Mouse (Mus musculus) forebrain, postnatal 0 days (tissue): ENCODE measurements around the gene Ap1s3. TPM values are rescaled to one million over a fixed set of nuclear protein-coding genes. Genes with fewer than 3 reads are reported as not detected.
A peak's percentile ranks its signal among the peaks of the same experiment; 100 is the strongest.

ENCODE experiments used
- ATAC-seq: fragments of 200-750 bp; cut with Nextera tagmentation; 2 replicates; pipeline ENCODE4 v1.8.0; 2017; ENCODE audit warnings: mild to moderate bottlenecking, moderate library complexity
- DNase-seq: peaks from one replicate; pipeline ENCODE4 v3.0.0-alpha.2; 2015
- H3K27ac ChIP-seq: fragments of 300-500 bp; sonication (generic); 2 replicates; pipeline ENCODE4 v1.5.1; 2014; ENCODE audit warnings: low read depth, mild to moderate bottlenecking, antibody characterized with exemption, low read length, moderate library complexity, mixed read lengths
- H3K27me3 ChIP-seq: fragments of 300-500 bp; sonication (generic); 2 replicates; pipeline ENCODE4 v1.6.1; 2014; ENCODE audit warnings: mild to moderate bottlenecking, low read length, mixed read lengths; ENCODE audit not compliant: insufficient read depth
- H3K36me3 ChIP-seq: fragments of 300-500 bp; sonication (generic); 2 replicates; pipeline ENCODE4 v1.6.1; 2014; ENCODE audit warnings: mild to moderate bottlenecking, moderate library complexity; ENCODE audit not compliant: insufficient read depth
- H3K4me1 ChIP-seq: fragments of 300-500 bp; sonication (generic); 2 replicates; pipeline ENCODE4 v1.6.1; 2014; ENCODE audit warnings: antibody characterized with exemption; ENCODE audit not compliant: insufficient read depth
- H3K4me2 ChIP-seq: fragments of 300-500 bp; sonication (generic); 2 replicates; pipeline ENCODE4 v1.6.1; 2014; ENCODE audit warnings: low read depth, mild to moderate bottlenecking, moderate library complexity
- H3K4me3 ChIP-seq: fragments of 300-500 bp; sonication (generic); 2 replicates; pipeline ENCODE4 v1.5.1; 2014; ENCODE audit warnings: low read depth, low read length, mixed read lengths
- H3K9ac ChIP-seq: fragments of 300-500 bp; sonication (generic); 2 replicates; pipeline ENCODE4 v1.6.1; 2014; ENCODE audit warnings: mild to moderate bottlenecking
- H3K9me3 ChIP-seq: fragments of 300-500 bp; sonication (generic); 2 replicates; pipeline ENCODE4 v1.6.1; 2016; ENCODE audit warnings: low read length
- CTCF ChIP-seq: sonication (generic); IDR thresholded peaks from 2 replicates; pipeline ENCODE4 v1.5.1; 2016; ENCODE audit warnings: antibody characterized with exemption, control low read depth, low read depth
- WGBS: fragments of 180-500 bp; shearing (Covaris S2); extraction: QIAGEN DNeasy Blood & Tissue Kit; methylation state at CpG from one replicate; pipeline ENCODE4 v1.1.7; 2014; 5-methylcytosine and 5-hydroxymethylcytosine counted together
- polyA plus RNA-seq: library from polyadenylated mRNA; unstranded; fragments of >200 nt; fragmentation: Nextera tagmentation; extraction: Ambion mirVana; gene quantifications from 2 replicates; pipeline ENCODE4 v1.2.1, GENCODE M21; 2015
- total RNA-seq: library from RNA; depleted of rRNA; stranded (reverse); fragments of >200 nt; gene quantifications from 2 replicates; pipeline ENCODE4 v1.2.3, GENCODE M21; 2014

Ap1s3 gene
- total and polyA plus RNA-seq, 2 experiments from 2014 or later: 0.13 to 0.43 TPM

GRCm38 (mm10) chr1:79692482-79692881, 20.7 kb upstream of the Ap1s3 start:
- Histone ChIP-seq H3K27ac (no peak overlapping the region), H3K9me3 (no peaks in the 10 kb centered on the region), H3K27me3 (no peaks in the 10 kb centered on the region), H3K9ac (no peak overlapping the region), H3K4me1 (peaks cover 2% of the 10 kb centered on the region; the same call in 1 of the 2 replicates), H3K36me3 (no peaks in the 10 kb centered on the region), H3K4me3 (no peak overlapping the region), H3K4me2 (no peak overlapping the region)
- 89% methylated on average over 3 of the region's 3 CpGs for whole genome bisulfite sequencing
- no peak for TF ChIP-seq CTCF
- ATAC-seq (no peak), DNase-seq (no peak)

- DNase-seq: no peak
- Histone ChIP-seq H3K27me3 (no peaks in the 10 kb centered on the region), H3K9me3 (no peaks in the 10 kb centered on the region), H3K9ac (no peak overlapping the region), H3K36me3 (no peaks in the 10 kb centered on the region), H3K4me1 (no peaks in the 10 kb centered on the region), H3K4me3 (no peak overlapping the region), H3K27ac (no peak overlapping the region), H3K4me2 (no peak overlapping the region)
- no peak for ATAC-seq
- no peak for TF ChIP-seq CTCF
- 82% methylated on average over 1 of the region's 1 CpGs for WGBS
These were observed 15.5 kb upstream of the Ap1s3 start for GRCm38 (mm10) chr1:79687254-79687653.

- H3K4me1 ChIP-seq: no peaks in the 10 kb centered on the region
- H3K4me2 ChIP-seq: no peak overlapping the region
- no peaks in the 10 kb centered on the region for H3K27me3 ChIP-seq
- TF ChIP-seq CTCF: no peak
- H3K36me3 ChIP-seq: no peaks in the 10 kb centered on the region
- H3K9me3 ChIP-seq: no peaks in the 10 kb centered on the region
- H3K4me3 ChIP-seq: no peak overlapping the region
- ATAC-seq: no peak
- no peak for DNase-seq
- H3K27ac ChIP-seq: no peak overlapping the region
- no peak overlapping the region for H3K9ac ChIP-seq
These were observed 12.3 kb upstream of the Ap1s3 start for GRCm38 (mm10) chr1:79684027-79684426.

- DNase-seq: peak; percentile 36
- no peaks in the 10 kb centered on the region for H3K36me3 ChIP-seq
- H3K9ac ChIP-seq: no peak overlapping the region
- no peak for ATAC-seq
- no peaks in the 10 kb centered on the region for H3K4me1 ChIP-seq
- no peak overlapping the region for H3K27ac ChIP-seq
- no peak overlapping the region for H3K4me2 ChIP-seq
- H3K4me3 ChIP-seq: no peak overlapping the region
- peak; percentile 54 for TF ChIP-seq CTCF
- WGBS: 11% methylated on average over 5 of the region's 5 CpGs
- no peaks in the 10 kb centered on the region for H3K9me3 ChIP-seq
- H3K27me3 ChIP-seq: no peaks in the 10 kb centered on the region
These were observed 11.2 kb upstream of the Ap1s3 start for GRCm38 (mm10) chr1:79682936-79683335.

- no peaks in the 10 kb centered on the region for H3K4me1 ChIP-seq
- no peak for DNase-seq
- no peak for ATAC-seq
- H3K4me2 ChIP-seq: no peak overlapping the region
- no peaks in the 10 kb centered on the region for H3K27me3 ChIP-seq
- 91% methylated on average over 3 of the region's 3 CpGs for WGBS
- H3K9ac ChIP-seq: no peak overlapping the region
- no peaks in the 10 kb centered on the region for H3K9me3 ChIP-seq
- H3K36me3 ChIP-seq: no peaks in the 10 kb centered on the region
- no peak for TF ChIP-seq CTCF
- H3K27ac ChIP-seq: no peak overlapping the region
- no peak overlapping the region for H3K4me3 ChIP-seq
These were observed 9.0 kb upstream of the Ap1s3 start for GRCm38 (mm10) chr1:79680777-79681176.

- no peak overlapping the region for H3K4me3 ChIP-seq
- H3K9ac ChIP-seq: no peak overlapping the region
- 77% methylated on average over 8 of the region's 8 CpGs for WGBS
- H3K9me3 ChIP-seq: no peaks in the 10 kb centered on the region
- H3K4me1 ChIP-seq: no peaks in the 10 kb centered on the region
- peaks cover 3% of the 10 kb centered on the region; the same call in 1 of the 2 replicates for H3K27me3 ChIP-seq
- ATAC-seq: no peak
- no peak for TF ChIP-seq CTCF
- H3K4me2 ChIP-seq: no peak overlapping the region
- no peak overlapping the region for H3K27ac ChIP-seq
- DNase-seq: no peak
- H3K36me3 ChIP-seq: no peaks in the 10 kb centered on the region
These were observed 6.4 kb upstream of the Ap1s3 start for GRCm38 (mm10) chr1:79678117-79678684.

GRCm38 (mm10) chr1:79675716-79676115, 3.9 kb upstream of the Ap1s3 start:
- Histone ChIP-seq H3K9me3 (no peaks in the 10 kb centered on the region), H3K4me1 (peaks cover 7% of the 10 kb centered on the region; the same call in 1 of the 2 replicates), H3K4me3 (no peak overlapping the region), H3K4me2 (no peak overlapping the region), H3K27me3 (peaks cover 15% of the 10 kb centered on the region), H3K9ac (no peak overlapping the region), H3K36me3 (no peaks in the 10 kb centered on the region), H3K27ac (no peak overlapping the region)
- DNase-seq (no peak), ATAC-seq (no peak)
- 74% methylated on average over 4 of the region's 4 CpGs for WGBS
- TF ChIP-seq CTCF: no peak

GRCm38 (mm10) chr1:79671196-79671542, 603 bp downstream of the Ap1s3 start:
- no peaks in the 10 kb centered on the region for H3K36me3 ChIP-seq
- H3K4me3 ChIP-seq: peak overlapping the region; percentile 49
- TF ChIP-seq CTCF: no peak
- peaks cover 7% of the 10 kb centered on the region; the same call in 1 of the 2 replicates for H3K4me1 ChIP-seq
- no peak for ATAC-seq
- no peak overlapping the region for H3K27ac ChIP-seq
- H3K27me3 ChIP-seq: peaks cover 23% of the 10 kb centered on the region
- H3K4me2 ChIP-seq: peak overlapping the region; percentile 99
- H3K9me3 ChIP-seq: no peaks in the 10 kb centered on the region
- 5% methylated on average over 11 of the region's 11 CpGs for WGBS
- H3K9ac ChIP-seq: peak overlapping the region; percentile 45; the same call in 1 of the 2 replicates
- no peak for DNase-seq
